Mouse (Mus musculus): Measurements from ENCODE around the gene Serpina9. TPM values are rescaled to one million over a fixed set of nuclear protein-coding genes. Genes with fewer than 3 reads are reported as not detected.

The Serpina9 gene
- not detected in 2 replicates for total RNA-seq (2012; rRNA removed)
- under 1 TPM in 1 of 2 experiments, not detected in 1; 0.06 TPM for polyA plus RNA-seq (2012; ENCODE audit: insufficient read depth in 1 of 2, insufficient read length in 2 of 2, low read depth in 1 of 2, low replicate concordance in 2 of 2, missing spikeins in 1 of 2)

DNA sequence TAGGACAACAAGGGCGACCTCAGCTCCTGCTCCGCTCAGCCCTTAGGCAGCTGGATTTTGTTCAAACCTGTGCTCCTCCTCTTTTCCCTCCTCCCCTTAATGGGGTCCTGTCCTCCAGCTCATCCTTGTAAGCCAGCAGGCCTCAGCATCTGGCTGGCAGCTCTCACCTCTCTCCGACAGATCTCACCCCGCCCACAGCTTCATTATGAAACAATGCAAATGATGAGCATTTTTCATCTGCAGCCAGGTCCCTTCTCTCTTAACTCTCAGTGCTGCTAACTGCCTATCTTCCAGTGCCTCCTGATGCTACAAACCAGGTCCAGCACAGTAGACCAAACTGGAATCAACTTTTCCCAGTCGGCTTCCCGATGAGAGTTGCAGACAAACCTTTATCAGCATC, at the start of gene Serpina9:
Serpina9 (minus strand) TSS at position 136 of the 400 bp plus-strand sequence.
- Histone ChIP-seq H3K27me3 (ENCODE audit: control insufficient read depth in 1 of 2, insufficient read depth in 2 of 2, low read length in 2 of 2) (no peaks in the 10 kb centered on the region), H3K4me1 (ENCODE audit: control insufficient read depth in 1 of 2, insufficient read depth in 2 of 2, low read length in 2 of 2) (no peaks in the 10 kb centered on the region), H3K36me3 (ENCODE audit: control insufficient read depth in 1 of 2, insufficient read depth in 2 of 2, low read length in 2 of 2) (no peaks in the 10 kb centered on the region), H3K27ac (ENCODE audit: control insufficient read depth, low read depth, low read length) (no peak within 1 kb of the TSS), H3K4me3 (ENCODE audit: control insufficient read depth in 1 of 2, insufficient read depth in 1 of 2, low read depth in 2 of 2, low read length in 2 of 2) (no peak within 1 kb of the TSS), H3K79me2 (ENCODE audit: control insufficient read depth, insufficient read depth, low read length, poor library complexity) (no peaks in the 10 kb centered on the region), H3K9me3 (replicated peaks; ENCODE audit: insufficient read depth, low read length) (no peaks in the 10 kb centered on the region), H3K9ac (ENCODE audit: control insufficient read depth, low read depth, low read length, poor library complexity, severe bottlenecking) (no peak within 1 kb of the TSS)
- DNase-seq (ENCODE audit: low read depth, low spot score), result no peak
- TF ChIP-seq CHD2 (IDR thresholded peaks at IDR 0.05; ENCODE audit: low read length) (no peak), NELFE (IDR thresholded peaks at IDR 0.05; ENCODE audit: low read depth, low read length) (no peak), MAZ (IDR thresholded peaks at IDR 0.05; ENCODE audit: low read depth, low read length) (no peak), HCFC1 (IDR thresholded peaks at IDR 0.05; ENCODE audit: low read depth, low read length) (no peak), ZNF384 (IDR thresholded peaks at IDR 0.05; ENCODE audit: low read depth, low read length) (no peak), POLR2AphosphoS2 (IDR thresholded peaks at IDR 0.05; ENCODE audit: low read length) (no peak), ETS1 (IDR thresholded peaks at IDR 0.05; ENCODE audit: low read depth, low read length) (no peak), ZMIZ1 (IDR thresholded peaks at IDR 0.05; ENCODE audit: low read depth, low read length) (no peak), USF2 (IDR thresholded peaks at IDR 0.05; ENCODE audit: borderline replicate concordance in 1 of 2, insufficient read depth in 1 of 2, low read depth in 1 of 2, low read length in 2 of 2) (no peak), RAD21 (IDR thresholded peaks at IDR 0.05; ENCODE audit: low read depth, low read length) (no peak), MYC (IDR thresholded peaks at IDR 0.05; ENCODE audit: low read depth, low read length) (no peak), MAX (IDR thresholded peaks at IDR 0.05; ENCODE audit: low read length) (no peak), BHLHE40 (IDR thresholded peaks at IDR 0.05; ENCODE audit: borderline replicate concordance, low read depth, low read length) (no peak), TBP (IDR thresholded peaks at IDR 0.05; ENCODE audit: low read depth, low read length) (no peak), GATA1 (IDR thresholded peaks at IDR 0.05; ENCODE audit: low read depth, low read length) (no peak), SIN3A (IDR thresholded peaks at IDR 0.05; ENCODE audit: low read length) (no peak), ZC3H11A (IDR thresholded peaks at IDR 0.05; ENCODE audit: low read depth, low read length) (no peak), ZKSCAN1 (IDR thresholded peaks at IDR 0.05; ENCODE audit: low read depth, low read length) (no peak)

DNA sequence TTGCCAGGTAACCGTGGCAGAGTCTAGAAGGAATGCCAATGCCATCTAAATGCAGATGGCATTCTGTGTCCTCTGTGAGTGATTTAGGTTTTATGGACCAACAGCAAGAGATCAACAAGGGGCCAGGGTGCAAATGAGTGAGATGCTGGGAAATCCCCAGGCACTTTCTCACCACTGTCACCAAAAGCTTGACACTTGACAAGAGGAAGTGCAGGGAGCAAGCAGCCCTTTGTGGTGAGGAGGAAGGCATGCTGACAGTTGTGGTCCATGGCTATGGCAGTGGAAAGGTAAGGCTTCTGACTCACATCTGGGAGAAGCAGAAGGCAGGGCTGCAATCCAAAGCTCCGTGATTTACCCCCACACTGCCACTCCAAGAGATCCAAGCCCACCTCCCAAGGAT, 48.3 kb upstream of the Serpina9 start:
- Histone ChIP-seq H3K9ac (ENCODE audit: control insufficient read depth, low read depth, low read length, poor library complexity, severe bottlenecking) (no peak overlapping the region), H3K4me1 (ENCODE audit: control insufficient read depth in 1 of 2, insufficient read depth in 2 of 2, low read length in 2 of 2) (no peaks in the 10 kb centered on the region), H3K27me3 (ENCODE audit: control insufficient read depth in 1 of 2, insufficient read depth in 2 of 2, low read length in 2 of 2) (no peaks in the 10 kb centered on the region), H3K9me3 (replicated peaks; ENCODE audit: insufficient read depth, low read length) (no peaks in the 10 kb centered on the region), H3K36me3 (ENCODE audit: control insufficient read depth in 1 of 2, insufficient read depth in 2 of 2, low read length in 2 of 2) (no peaks in the 10 kb centered on the region), H3K79me2 (ENCODE audit: control insufficient read depth, insufficient read depth, low read length, poor library complexity) (no peaks in the 10 kb centered on the region), H3K27ac (ENCODE audit: control insufficient read depth, low read depth, low read length) (no peak overlapping the region), H3K4me3 (ENCODE audit: control insufficient read depth in 1 of 2, insufficient read depth in 1 of 2, low read depth in 2 of 2, low read length in 2 of 2) (no peak overlapping the region)
- no peak for TF ChIP-seq CHD2 (IDR thresholded peaks at IDR 0.05; ENCODE audit: low read length)
- no peak for TF ChIP-seq SIN3A (IDR thresholded peaks at IDR 0.05; ENCODE audit: low read length)
- TF ChIP-seq HCFC1 (IDR thresholded peaks at IDR 0.05; ENCODE audit: low read depth, low read length), result no peak
- no peak for TF ChIP-seq JUND (IDR thresholded peaks at IDR 0.05; ENCODE audit: low read depth, low read length)
- TF ChIP-seq EP300 (IDR thresholded peaks at IDR 0.05; ENCODE audit: low read depth in 1 of 2, low read length in 2 of 2), result no peak
- no peak for TF ChIP-seq MYC (IDR thresholded peaks at IDR 0.05; ENCODE audit: low read depth, low read length)
- TF ChIP-seq CTCF (IDR thresholded peaks at IDR 0.05 in 2 of 3, conservative IDR thresholded peaks at IDR 0.05 in 1 of 3; ENCODE audit: control insufficient read depth in 1 of 3, insufficient read depth in 1 of 3, low read depth in 2 of 3, low read length in 3 of 3, poor library complexity in 1 of 3, severe bottlenecking in 1 of 3), result no peak
- no peak for TF ChIP-seq POLR2AphosphoS2 (IDR thresholded peaks at IDR 0.05; ENCODE audit: low read length)
- TF ChIP-seq MAZ (IDR thresholded peaks at IDR 0.05; ENCODE audit: low read depth, low read length), result no peak
- no peak for TF ChIP-seq ZNF384 (IDR thresholded peaks at IDR 0.05; ENCODE audit: low read depth, low read length)
- TF ChIP-seq GATA1 (IDR thresholded peaks at IDR 0.05; ENCODE audit: low read depth, low read length), result no peak
- peak; percentile 7 for DNase-seq (ENCODE audit: low read depth, low spot score)
